Mouse (Mus musculus) myocyte (in vitro differentiated cells): ENCODE measurements at regions not wholly inside any gene's neighbourhood (a gene's known extent, or its start where the extent isn't known, plus 50 kb on each side); places are given as distances from the start of the nearest gene placed in this dataset.

Experiments used
- H3K27me3 ChIP-seq: one replicate; pipeline ENCODE4 v1.6.1; 2011; ENCODE audit not compliant: control insufficient read depth, insufficient read depth, insufficient read length
- H3K36me3 ChIP-seq: one replicate; pipeline ENCODE4 v1.6.1; 2011; ENCODE audit not compliant: control insufficient read depth, insufficient read depth
- H3K4me2 ChIP-seq: one replicate; pipeline ENCODE4 v1.6.1; 2011; ENCODE audit warnings: low read depth, control low read depth
- H3K4me3 ChIP-seq: one replicate; pipeline ENCODE4 v1.5.1; 2011; ENCODE audit warnings: mild to moderate bottlenecking, control low read depth, moderate library complexity
- H3K79me2 ChIP-seq: one replicate; pipeline ENCODE4 v1.6.1; 2011; ENCODE audit not compliant: control insufficient read depth, insufficient read depth
- H3ac ChIP-seq: one replicate; pipeline ENCODE4 v1.6.1; 2011; ENCODE audit not compliant: control insufficient read depth, insufficient read length
- CEBPB ChIP-seq: IDR thresholded peaks from 2 replicates; pipeline ENCODE4 v1.6.1; 2011; ENCODE audit warnings: mild to moderate bottlenecking, moderate library complexity; ENCODE audit not compliant: poor library complexity, insufficient read depth, severe bottlenecking
- E2F4 ChIP-seq: IDR thresholded peaks from one replicate; pipeline ENCODE4 v1.6.1; 2011; ENCODE audit warnings: mild to moderate bottlenecking, control low read depth, moderate library complexity; ENCODE audit not compliant: insufficient read depth
- MAX ChIP-seq: IDR thresholded peaks from one replicate; pipeline ENCODE4 v1.6.1; 2011; ENCODE audit warnings: low read depth, mild to moderate bottlenecking, control low read depth
- MYOD1 ChIP-seq, 3 experiments: IDR thresholded peaks; one replicate each; pipeline ENCODE4 v1.6.1; 2011; ENCODE audit warnings: control low read depth in 2 of 3, low read depth in 2 of 3, mild to moderate bottlenecking in 2 of 3, moderate library complexity in 1 of 3; ENCODE audit not compliant: insufficient read length in 2 of 3, control insufficient read depth in 1 of 3
- MYOG ChIP-seq, 3 experiments: IDR thresholded peaks; one replicate each; pipeline ENCODE4 v1.6.1; 2011; ENCODE audit warnings: control low read depth in 2 of 3, low read depth in 2 of 3, mild to moderate bottlenecking in 2 of 3; ENCODE audit not compliant: insufficient read length in 2 of 3, control insufficient read depth in 1 of 3, insufficient read depth in 1 of 3
- POLR2A ChIP-seq: IDR thresholded peaks from one replicate; pipeline ENCODE4 v1.6.1; 2011; ENCODE audit warnings: low read depth, mild to moderate bottlenecking, control low read depth, moderate library complexity; ENCODE audit not compliant: insufficient read length
- POLR2AphosphoS2 ChIP-seq: IDR thresholded peaks from one replicate; pipeline ENCODE4 v1.6.1; 2011; ENCODE audit warnings: low read depth, control low read depth; ENCODE audit not compliant: insufficient read length
- REST ChIP-seq: IDR thresholded peaks from one replicate; pipeline ENCODE4 v1.6.1; 2011; ENCODE audit warnings: mild to moderate bottlenecking, control low read depth, moderate library complexity; ENCODE audit not compliant: insufficient read depth, insufficient read length
- SRF ChIP-seq: IDR thresholded peaks from one replicate; pipeline ENCODE4 v1.6.1; 2011; ENCODE audit warnings: low read depth; ENCODE audit not compliant: control insufficient read depth, insufficient read length
- TCF12 ChIP-seq: IDR thresholded peaks from one replicate; pipeline ENCODE4 v1.6.1; 2011; ENCODE audit warnings: mild to moderate bottlenecking, control low read depth; ENCODE audit not compliant: poor library complexity, insufficient read depth, severe bottlenecking
- TCF3 ChIP-seq: IDR thresholded peaks from one replicate; pipeline ENCODE4 v1.6.1; 2011; ENCODE audit warnings: low read depth, control low read depth; ENCODE audit not compliant: insufficient read length
- USF1 ChIP-seq: IDR thresholded peaks from one replicate; pipeline ENCODE4 v1.6.1; 2011; ENCODE audit warnings: low read depth, mild to moderate bottlenecking, control low read depth, moderate library complexity

DNA sequence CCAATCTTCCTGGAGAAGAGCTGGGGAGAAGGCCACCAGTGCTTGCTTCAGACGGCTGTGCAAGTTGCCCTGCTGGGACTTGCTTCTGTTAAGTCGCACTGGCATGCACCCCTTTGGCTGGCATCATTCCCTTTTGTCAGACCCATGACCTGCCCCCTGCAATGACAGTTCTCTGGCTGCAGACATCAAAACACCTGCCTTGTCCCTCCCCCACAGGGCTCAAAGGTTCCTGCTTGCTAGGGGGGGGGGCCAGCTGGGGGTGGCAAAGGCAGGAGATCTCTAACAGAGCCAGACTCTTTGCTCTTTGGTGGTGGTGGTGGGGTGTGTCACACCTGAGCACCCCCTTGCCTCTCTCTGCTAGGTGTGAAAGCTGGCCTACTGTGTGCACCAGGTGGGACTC is 154.5 kb downstream of the Trim29 start:
- Histone ChIP-seq H3K4me3 (no peak overlapping the region), H3K4me2 (no peak overlapping the region), H3K36me3 (no peaks in the 10 kb centered on the region), H3ac (no peak overlapping the region), H3K27me3 (peaks cover 11% of the 10 kb centered on the region), H3K79me2 (no peaks in the 10 kb centered on the region)
- TF ChIP-seq TCF12: no peak
- TF ChIP-seq MYOD1 (IDR thresholded peaks at IDR 0.05; ENCODE audit: control insufficient read depth in 1 of 3, insufficient read length in 2 of 3, low read depth in 2 of 3): no peak
- no peak for TF ChIP-seq POLR2AphosphoS2
- no peak for TF ChIP-seq REST
- no peak for TF ChIP-seq MAX
- no peak for TF ChIP-seq SRF
- TF ChIP-seq USF1: no peak
- TF ChIP-seq CEBPB: no peak
- no peak for TF ChIP-seq POLR2A
- TF ChIP-seq E2F4: no peak

DNA sequence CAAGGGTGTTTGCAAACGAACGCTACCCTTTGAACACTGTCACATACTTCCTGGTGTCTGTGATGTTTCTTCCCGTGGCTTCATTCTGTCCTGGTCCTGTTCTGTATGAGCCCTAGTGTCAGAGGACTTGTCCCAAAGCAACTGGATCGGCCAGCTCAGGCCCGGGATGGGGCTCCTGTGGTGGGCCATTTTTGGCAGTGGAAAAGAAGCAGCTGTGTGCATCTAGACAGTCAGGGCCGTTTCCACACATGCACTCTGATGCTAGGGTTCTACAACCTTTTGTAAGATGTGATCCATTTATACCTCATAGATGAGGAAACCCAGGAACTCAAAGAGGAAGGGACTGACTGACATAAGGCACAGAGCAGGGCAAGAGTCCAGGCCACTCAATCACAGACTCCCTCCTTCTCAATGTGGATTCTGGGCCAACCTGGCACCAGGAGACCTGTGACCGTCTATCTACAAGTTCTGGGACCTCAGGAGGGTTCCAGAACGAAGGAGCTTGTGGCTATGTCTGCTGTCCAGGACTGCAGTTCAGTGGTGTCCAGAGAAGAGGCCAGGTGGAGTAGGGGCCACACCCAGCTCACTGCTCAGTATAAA is 155.2 kb downstream of the Trim29 start:
- Histone ChIP-seq H3ac (no peak overlapping the region), H3K79me2 (no peaks in the 10 kb centered on the region), H3K4me3 (no peak overlapping the region), H3K27me3 (peaks cover 11% of the 10 kb centered on the region), H3K4me2 (no peak overlapping the region), H3K36me3 (no peaks in the 10 kb centered on the region)
- TF ChIP-seq SRF (no peak), TCF3 (no peak), REST (no peak), POLR2A (no peak), MYOD1 (IDR thresholded peaks at IDR 0.05; ENCODE audit: control insufficient read depth in 1 of 3, insufficient read length in 2 of 3, low read depth in 2 of 3) (no peak), MYOG (IDR thresholded peaks at IDR 0.05; ENCODE audit: control insufficient read depth in 1 of 3, insufficient read depth in 1 of 3, insufficient read length in 2 of 3, low read depth in 2 of 3) (no peak), E2F4 (no peak), CEBPB (no peak), MAX (no peak), USF1 (no peak)

DNA sequence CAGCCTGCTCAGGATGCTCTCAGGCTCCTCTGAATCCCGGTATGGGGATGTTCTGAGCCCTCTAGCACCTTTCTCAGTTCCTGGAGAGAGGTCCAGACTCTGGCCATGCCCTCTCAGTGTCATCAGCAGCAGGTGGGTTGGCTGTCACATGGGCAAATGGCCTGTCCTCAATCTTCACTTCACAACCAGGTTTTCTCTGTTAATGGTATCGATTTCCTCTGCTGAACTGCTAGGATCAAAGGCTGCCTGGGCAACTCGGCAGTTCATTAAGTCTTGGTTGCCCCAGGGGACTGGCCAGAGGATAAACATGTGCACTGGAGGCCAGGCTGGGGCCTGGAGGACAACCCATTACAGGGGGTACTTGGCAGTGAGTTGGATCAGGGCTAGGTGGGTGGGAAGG is 156.2 kb downstream of the Trim29 start:
- H3ac ChIP-seq: no peak overlapping the region
- TF ChIP-seq MYOD1 (IDR thresholded peaks at IDR 0.05; ENCODE audit: control insufficient read depth in 1 of 3, insufficient read length in 2 of 3, low read depth in 2 of 3) (no peak), POLR2AphosphoS2 (no peak), MAX (no peak), USF1 (no peak), MYOG (IDR thresholded peaks at IDR 0.05; ENCODE audit: control insufficient read depth in 1 of 3, insufficient read depth in 1 of 3, insufficient read length in 2 of 3, low read depth in 2 of 3) (no peak), TCF3 (no peak), TCF12 (no peak)
- H3K79me2 ChIP-seq: no peaks in the 10 kb centered on the region
- peaks cover 11% of the 10 kb centered on the region for H3K27me3 ChIP-seq
- no peak overlapping the region for H3K4me3 ChIP-seq
- H3K36me3 ChIP-seq: no peaks in the 10 kb centered on the region
- no peak overlapping the region for H3K4me2 ChIP-seq

- Histone ChIP-seq H3K4me3 (no peak overlapping the region), H3K27me3 (no peaks in the 10 kb centered on the region), H3ac (no peak overlapping the region), H3K36me3 (no peaks in the 10 kb centered on the region), H3K4me2 (no peak overlapping the region), H3K79me2 (no peaks in the 10 kb centered on the region)
- no peak for TF ChIP-seq TCF3
- no peak for TF ChIP-seq MAX
- no peak for TF ChIP-seq CEBPB
- TF ChIP-seq USF1: no peak
- no peak for TF ChIP-seq MYOD1 (IDR thresholded peaks at IDR 0.05; ENCODE audit: control insufficient read depth in 1 of 3, insufficient read length in 2 of 3, low read depth in 2 of 3)
- TF ChIP-seq E2F4: no peak
- no peak for TF ChIP-seq POLR2AphosphoS2
- no peak for TF ChIP-seq SRF
Observed at GRCm38 (mm10) chr9:43469215-43469614, 158.6 kb downstream of the Trim29 start.

DNA sequence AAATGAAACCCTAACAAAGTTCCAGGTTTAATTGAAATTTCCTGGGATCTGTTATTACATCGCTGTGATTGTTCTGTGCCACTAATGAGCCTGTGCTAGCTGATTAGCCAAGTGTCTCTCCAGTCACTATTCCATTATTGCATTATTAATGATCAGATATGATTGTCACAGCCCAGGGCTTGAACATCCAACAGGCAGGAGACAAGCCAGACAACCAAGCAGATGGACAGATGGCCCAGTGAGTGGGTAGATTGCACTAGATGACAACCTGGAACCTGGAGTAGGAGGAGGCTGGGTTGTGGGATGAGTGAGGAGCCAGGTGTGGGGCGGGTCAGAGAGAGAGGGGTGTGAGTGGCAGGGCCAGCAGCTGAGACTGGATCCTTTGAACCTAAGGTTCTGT is 161.6 kb downstream of the Trim29 start:
- TF ChIP-seq CEBPB (no peak), SRF (no peak), USF1 (no peak), TCF12 (no peak), MAX (no peak)
- no peaks in the 10 kb centered on the region for H3K36me3 ChIP-seq
- no peaks in the 10 kb centered on the region for H3K27me3 ChIP-seq
- no peak overlapping the region for H3ac ChIP-seq
- no peak overlapping the region for H3K4me3 ChIP-seq
- H3K79me2 ChIP-seq: no peaks in the 10 kb centered on the region
- H3K4me2 ChIP-seq: no peak overlapping the region
